Mouse (Mus musculus): ENCODE measurements around the gene Il6st. TPM values are rescaled to one million over a fixed set of nuclear protein-coding genes. Genes with fewer than 3 reads are reported as not detected.
A peak's percentile ranks its signal among the peaks of the same experiment; 100 is the strongest.

Gene Il6st
- polyA plus RNA-seq, 1 experiment from 2014 or later: 21.5 TPM

DNA sequence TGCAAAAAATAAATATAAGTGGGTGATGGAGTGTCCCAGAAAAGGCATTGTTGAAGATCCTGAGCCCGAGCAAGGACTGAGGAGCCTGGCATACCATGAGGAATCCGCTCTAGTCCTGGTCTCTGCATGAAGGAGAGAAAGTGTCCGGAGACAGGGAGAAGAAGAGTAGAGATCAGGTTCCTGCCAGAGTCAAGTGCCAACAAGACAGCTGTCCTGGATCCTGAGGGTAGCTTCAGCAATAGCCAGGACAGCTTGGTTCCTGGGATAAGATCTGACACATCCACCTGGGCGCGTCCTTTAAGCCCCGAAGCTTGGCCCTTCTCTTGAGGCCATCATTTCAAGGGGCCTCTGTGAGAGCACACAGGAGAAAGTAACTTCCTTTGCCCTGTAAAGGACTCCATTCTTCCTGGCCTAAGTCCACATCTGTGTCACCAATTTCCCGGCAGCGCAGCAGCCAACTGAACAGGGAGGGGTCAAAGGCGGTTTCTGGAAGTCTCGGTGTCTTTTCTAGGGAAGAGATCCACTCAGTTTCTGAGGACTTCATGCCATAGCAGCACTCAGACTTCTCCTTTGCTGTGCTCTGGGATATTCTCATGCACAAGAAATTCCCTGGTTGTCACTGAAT lies 59.6 kb downstream of the Il6st start:
- Histone ChIP-seq H3K9ac (ENCODE audit: low read depth, low read length) (no peak overlapping the region), H3K27ac (ENCODE audit: low read depth, low read length) (no peak overlapping the region), H3K4me1 (ENCODE audit: control insufficient read depth, insufficient read depth, low read depth, low read length) (no peaks in the 10 kb centered on the region), H3K9me3 (ENCODE audit: control insufficient read depth, low read length) (no peaks in the 10 kb centered on the region), H3K4me3 (ENCODE audit: low read length) (no peak overlapping the region), H3K4me2 (ENCODE audit: low read length) (no peak overlapping the region), H3K36me3 (ENCODE audit: control insufficient read depth, insufficient read depth, low read length) (no peaks in the 10 kb centered on the region), H3K27me3 (replicated peaks; ENCODE audit: control insufficient read depth, insufficient read depth, low read length) (no peaks in the 10 kb centered on the region)
- whole genome bisulfite sequencing: 90% methylated on average over 10 of the region's 10 CpGs
- no peak for ATAC-seq

GRCm38 (mm10) chr13:112527186-112527585 lies 63.3 kb downstream of the Il6st start:
- no peaks in the 10 kb centered on the region for H3K4me1 ChIP-seq (ENCODE audit: control insufficient read depth, insufficient read depth, low read depth, low read length)
- no peak overlapping the region for H3K4me3 ChIP-seq (ENCODE audit: low read length)
- ATAC-seq: no peak
- H3K27me3 ChIP-seq (replicated peaks; ENCODE audit: control insufficient read depth, insufficient read depth, low read length): no peaks in the 10 kb centered on the region
- no peak overlapping the region for H3K27ac ChIP-seq (ENCODE audit: low read depth, low read length)
- WGBS: 54% methylated on average over 1 of the region's 1 CpGs
- H3K9me3 ChIP-seq (ENCODE audit: control insufficient read depth, low read length): no peaks in the 10 kb centered on the region
- H3K36me3 ChIP-seq (ENCODE audit: control insufficient read depth, insufficient read depth, low read length): no peaks in the 10 kb centered on the region
- H3K9ac ChIP-seq (ENCODE audit: low read depth, low read length): no peak overlapping the region
- no peak overlapping the region for H3K4me2 ChIP-seq (ENCODE audit: low read length)

GRCm38 (mm10) chr13:112529893-112530292 lies 66.0 kb downstream of the Il6st start:
- ATAC-seq: peak; percentile 80
- H3K4me3 ChIP-seq (ENCODE audit: low read length): no peak overlapping the region
- no peaks in the 10 kb centered on the region for H3K27me3 ChIP-seq (replicated peaks; ENCODE audit: control insufficient read depth, insufficient read depth, low read length)
- no peaks in the 10 kb centered on the region for H3K9me3 ChIP-seq (ENCODE audit: control insufficient read depth, low read length)
- H3K4me2 ChIP-seq (ENCODE audit: low read length): no peak overlapping the region
- no peaks in the 10 kb centered on the region for H3K4me1 ChIP-seq (ENCODE audit: control insufficient read depth, insufficient read depth, low read depth, low read length)
- no peak overlapping the region for H3K27ac ChIP-seq (ENCODE audit: low read depth, low read length)
- H3K9ac ChIP-seq (ENCODE audit: low read depth, low read length): no peak overlapping the region
- no peaks in the 10 kb centered on the region for H3K36me3 ChIP-seq (ENCODE audit: control insufficient read depth, insufficient read depth, low read length)
- WGBS: 40% methylated on average over 3 of the region's 3 CpGs

DNA sequence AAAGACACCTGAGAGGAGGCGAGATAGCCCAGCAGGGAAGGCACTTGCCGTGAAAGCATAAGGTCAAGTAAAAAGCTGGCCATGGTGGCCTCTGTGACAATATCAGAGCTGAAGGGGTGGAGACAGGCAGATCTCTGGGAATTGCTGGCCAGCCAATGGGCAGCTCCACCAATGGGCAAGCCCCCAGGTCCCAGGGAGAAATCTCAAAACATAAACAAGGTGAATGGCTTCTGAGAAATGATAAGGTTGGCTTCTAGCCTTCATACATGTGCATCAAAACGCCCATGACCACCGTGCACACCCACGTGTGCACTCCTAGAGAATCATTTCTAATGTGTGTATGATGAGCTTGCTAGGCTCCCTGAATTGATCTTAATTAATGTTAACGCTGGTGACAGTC lies 68.4 kb downstream of the Il6st start:
- ATAC-seq: no peak
- Histone ChIP-seq H3K27me3 (replicated peaks; ENCODE audit: control insufficient read depth, insufficient read depth, low read length) (no peaks in the 10 kb centered on the region), H3K4me2 (ENCODE audit: low read length) (no peak overlapping the region), H3K9me3 (ENCODE audit: control insufficient read depth, low read length) (no peaks in the 10 kb centered on the region), H3K4me3 (ENCODE audit: low read length) (no peak overlapping the region), H3K36me3 (ENCODE audit: control insufficient read depth, insufficient read depth, low read length) (no peaks in the 10 kb centered on the region), H3K9ac (ENCODE audit: low read depth, low read length) (no peak overlapping the region), H3K27ac (ENCODE audit: low read depth, low read length) (no peak overlapping the region), H3K4me1 (ENCODE audit: control insufficient read depth, insufficient read depth, low read depth, low read length) (no peaks in the 10 kb centered on the region)
- 85% methylated on average over 6 of the region's 6 CpGs for WGBS

- Histone ChIP-seq H3K4me1 (ENCODE audit: control insufficient read depth, insufficient read depth, low read depth, low read length) (no peaks in the 10 kb centered on the region), H3K9me3 (ENCODE audit: control insufficient read depth, low read length) (no peaks in the 10 kb centered on the region), H3K36me3 (ENCODE audit: control insufficient read depth, insufficient read depth, low read length) (no peaks in the 10 kb centered on the region), H3K4me2 (ENCODE audit: low read length) (no peak overlapping the region), H3K4me3 (ENCODE audit: low read length) (no peak overlapping the region), H3K27ac (ENCODE audit: low read depth, low read length) (no peak overlapping the region), H3K27me3 (replicated peaks; ENCODE audit: control insufficient read depth, insufficient read depth, low read length) (no peaks in the 10 kb centered on the region), H3K9ac (ENCODE audit: low read depth, low read length) (no peak overlapping the region)
- 66% methylated on average over 9 of the region's 9 CpGs for WGBS
- ATAC-seq: no peak
These were observed 69.7 kb downstream of the Il6st start for GRCm38 (mm10) chr13:112533556-112533955.

GRCm38 (mm10) chr13:112536611-112537010 lies 72.7 kb downstream of the Il6st start:
- 83% methylated on average over 4 of the region's 4 CpGs for WGBS
- no peaks in the 10 kb centered on the region for H3K36me3 ChIP-seq (ENCODE audit: control insufficient read depth, insufficient read depth, low read length)
- no peak overlapping the region for H3K4me3 ChIP-seq (ENCODE audit: low read length)
- no peaks in the 10 kb centered on the region for H3K4me1 ChIP-seq (ENCODE audit: control insufficient read depth, insufficient read depth, low read depth, low read length)
- ATAC-seq: no peak
- no peak overlapping the region for H3K9ac ChIP-seq (ENCODE audit: low read depth, low read length)
- H3K27ac ChIP-seq (ENCODE audit: low read depth, low read length): no peak overlapping the region
- no peaks in the 10 kb centered on the region for H3K9me3 ChIP-seq (ENCODE audit: control insufficient read depth, low read length)
- H3K27me3 ChIP-seq (replicated peaks; ENCODE audit: control insufficient read depth, insufficient read depth, low read length): no peaks in the 10 kb centered on the region
- no peak overlapping the region for H3K4me2 ChIP-seq (ENCODE audit: low read length)

DNA sequence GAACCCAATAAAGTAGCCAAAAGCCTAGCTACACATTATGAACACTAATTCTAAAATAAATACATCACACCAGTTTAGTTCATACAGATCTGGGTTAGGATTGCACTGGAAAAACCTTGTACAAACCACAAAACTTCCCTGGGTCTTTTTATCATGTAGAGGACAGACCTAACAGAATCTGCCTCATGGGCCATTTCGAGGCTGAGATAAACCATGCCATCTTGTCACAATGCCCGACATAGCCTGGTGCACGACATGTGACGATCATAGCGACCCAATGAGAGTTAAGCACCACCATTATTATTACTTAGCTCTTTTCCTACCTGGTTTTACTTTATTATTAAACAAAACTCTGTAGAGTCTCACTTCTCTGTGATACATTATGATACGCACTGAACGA lies 73.2 kb downstream of the Il6st start:
- H3K27me3 ChIP-seq (replicated peaks; ENCODE audit: control insufficient read depth, insufficient read depth, low read length): no peaks in the 10 kb centered on the region
- 95% methylated on average over 7 of the region's 7 CpGs for WGBS
- no peak for ATAC-seq
- no peak overlapping the region for H3K4me2 ChIP-seq (ENCODE audit: low read length)
- H3K4me3 ChIP-seq (ENCODE audit: low read length): no peak overlapping the region
- no peaks in the 10 kb centered on the region for H3K4me1 ChIP-seq (ENCODE audit: control insufficient read depth, insufficient read depth, low read depth, low read length)
- H3K36me3 ChIP-seq (ENCODE audit: control insufficient read depth, insufficient read depth, low read length): no peaks in the 10 kb centered on the region
- H3K9me3 ChIP-seq (ENCODE audit: control insufficient read depth, low read length): no peaks in the 10 kb centered on the region
- no peak overlapping the region for H3K27ac ChIP-seq (ENCODE audit: low read depth, low read length)
- no peak overlapping the region for H3K9ac ChIP-seq (ENCODE audit: low read depth, low read length)

DNA sequence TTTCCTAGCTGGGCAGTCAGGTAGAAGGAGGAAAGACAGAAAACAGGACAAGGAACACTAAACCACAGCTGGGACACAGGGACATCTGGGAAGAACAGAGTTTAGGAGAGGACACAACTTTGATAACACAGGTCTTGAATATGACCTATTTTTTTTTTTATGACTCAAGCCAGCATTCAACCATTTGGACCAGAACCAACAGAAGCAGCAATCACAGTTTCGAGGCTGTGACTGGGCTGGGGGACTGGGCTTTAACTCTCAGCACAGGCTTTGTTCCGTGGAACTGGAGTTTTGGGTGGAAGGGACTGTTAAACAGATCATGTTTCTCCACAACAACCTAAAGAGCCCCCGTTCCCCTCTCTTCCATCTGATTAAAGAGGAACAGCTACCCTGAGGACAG lies 76.7 kb downstream of the Il6st start:
- Histone ChIP-seq H3K36me3 (ENCODE audit: control insufficient read depth, insufficient read depth, low read length) (no peaks in the 10 kb centered on the region), H3K4me2 (ENCODE audit: low read length) (no peak overlapping the region), H3K9ac (ENCODE audit: low read depth, low read length) (no peak overlapping the region), H3K27me3 (replicated peaks; ENCODE audit: control insufficient read depth, insufficient read depth, low read length) (no peaks in the 10 kb centered on the region), H3K4me1 (ENCODE audit: control insufficient read depth, insufficient read depth, low read depth, low read length) (no peaks in the 10 kb centered on the region), H3K27ac (ENCODE audit: low read depth, low read length) (no peak overlapping the region), H3K4me3 (ENCODE audit: low read length) (no peak overlapping the region), H3K9me3 (ENCODE audit: control insufficient read depth, low read length) (no peaks in the 10 kb centered on the region)
- 77% methylated on average over 3 of the region's 3 CpGs for WGBS
- ATAC-seq: no peak

DNA sequence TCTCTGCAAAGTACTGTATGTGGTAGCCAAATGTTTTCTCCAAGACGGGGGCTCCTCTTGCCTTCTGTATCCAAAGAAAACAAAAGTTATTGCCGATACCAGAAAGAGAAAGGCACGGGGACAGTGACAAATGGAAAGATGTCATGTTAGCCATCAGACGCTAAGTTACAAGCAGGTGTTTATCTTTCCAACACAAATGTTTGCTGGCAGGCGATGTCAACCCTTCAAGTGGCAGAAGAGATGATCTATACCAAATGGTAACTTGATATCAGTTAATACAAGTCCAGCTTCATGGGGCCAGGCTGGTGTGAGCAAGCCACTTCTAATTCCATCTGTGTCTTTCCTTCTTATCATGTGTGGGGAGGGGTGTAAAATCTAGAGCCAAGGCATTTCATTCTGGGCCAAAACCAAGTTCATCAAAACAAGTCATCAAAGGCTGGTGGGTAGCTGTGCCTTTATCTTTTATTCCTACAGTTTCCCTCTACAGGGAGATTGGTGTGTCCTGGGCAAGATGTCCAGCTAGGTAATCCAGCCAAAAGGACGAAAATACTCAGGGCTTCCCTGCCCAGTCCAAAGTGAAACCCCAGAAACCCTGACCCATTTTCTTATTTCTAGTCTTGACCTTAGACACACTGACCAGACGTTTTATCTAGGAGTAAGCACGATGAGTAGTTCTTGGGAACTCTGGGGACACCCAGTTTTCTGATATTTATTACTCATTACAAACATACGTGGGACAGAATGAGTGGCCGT lies 77.5 kb downstream of the Il6st start:
- H3K9ac ChIP-seq (ENCODE audit: low read depth, low read length): no peak overlapping the region
- ATAC-seq: no peak
- 87% methylated on average over 10 of the region's 10 CpGs for WGBS

More for the DNA sequence above, 77.5 kb downstream of the Il6st start:
- H3K27me3 ChIP-seq (replicated peaks; ENCODE audit: control insufficient read depth, insufficient read depth, low read length): no peaks in the 10 kb centered on the region
- H3K9me3 ChIP-seq (ENCODE audit: control insufficient read depth, low read length): no peaks in the 10 kb centered on the region
- no peak overlapping the region for H3K4me2 ChIP-seq (ENCODE audit: low read length)
- no peaks in the 10 kb centered on the region for H3K4me1 ChIP-seq (ENCODE audit: control insufficient read depth, insufficient read depth, low read depth, low read length)
- H3K36me3 ChIP-seq (ENCODE audit: control insufficient read depth, insufficient read depth, low read length): no peaks in the 10 kb centered on the region
- H3K27ac ChIP-seq (ENCODE audit: low read depth, low read length): no peak overlapping the region
- no peak overlapping the region for H3K4me3 ChIP-seq (ENCODE audit: low read length)

All from hindbrain, embryonic 16.5 days (tissue).